Mouse (Mus musculus): ENCODE measurements around the gene Cpsf6. TPM values are rescaled to one million over a fixed set of nuclear protein-coding genes. Genes with fewer than 3 reads are reported as not detected.

The Cpsf6 gene
- polyA plus RNA-seq, 1 experiment from 2014 or later = 279 TPM

GRCm38 (mm10) chr10:117330521-117330920, 49.3 kb downstream of the Cpsf6 start:
- H3K9me3 ChIP-seq = no peaks in the 10 kb centered on the region
- no peaks in the 10 kb centered on the region for H3K27me3 ChIP-seq
- no peaks in the 10 kb centered on the region for H3K4me1 ChIP-seq
- no peak overlapping the region for H3K4me3 ChIP-seq
- no peak overlapping the region for H3K4me2 ChIP-seq (replicated peaks)
- no peak overlapping the region for H3K9ac ChIP-seq (replicated peaks)
- no peaks in the 10 kb centered on the region for H3K36me3 ChIP-seq
- H3K27ac ChIP-seq (replicated peaks) = no peak overlapping the region
- no peak for ATAC-seq (ENCODE audit: low FRiP score, low read depth)
- WGBS = 83% methylated on average over 5 of the region's 5 CpGs

- Histone ChIP-seq H3K36me3 (no peaks in the 10 kb centered on the region), H3K4me2 (replicated peaks) (no peak overlapping the region), H3K9ac (replicated peaks) (no peak overlapping the region), H3K27ac (replicated peaks) (no peak overlapping the region), H3K4me1 (no peaks in the 10 kb centered on the region), H3K4me3 (no peak overlapping the region), H3K9me3 (no peaks in the 10 kb centered on the region), H3K27me3 (no peaks in the 10 kb centered on the region)
- WGBS = 92% methylated on average over 7 of the region's 7 CpGs
- ATAC-seq (ENCODE audit: low FRiP score, low read depth) = no peak
Observed at GRCm38 (mm10) chr10:117323782-117324181, 56.0 kb downstream of the Cpsf6 start.

- Histone ChIP-seq H3K27me3 (no peaks in the 10 kb centered on the region), H3K36me3 (no peaks in the 10 kb centered on the region), H3K9ac (replicated peaks) (no peak overlapping the region), H3K4me2 (replicated peaks) (no peak overlapping the region), H3K9me3 (no peaks in the 10 kb centered on the region), H3K4me1 (no peaks in the 10 kb centered on the region), H3K27ac (replicated peaks) (no peak overlapping the region), H3K4me3 (no peak overlapping the region)
- no peak for ATAC-seq (ENCODE audit: low FRiP score, low read depth)
- 95% methylated on average over 5 of the region's 5 CpGs for WGBS
Observed at GRCm38 (mm10) chr10:117322630-117323029, 57.2 kb downstream of the Cpsf6 start.

- H3K27ac ChIP-seq (replicated peaks) = no peak overlapping the region
- no peak overlapping the region for H3K9ac ChIP-seq (replicated peaks)
- no peak for ATAC-seq (ENCODE audit: low FRiP score, low read depth)
- H3K4me2 ChIP-seq (replicated peaks) = no peak overlapping the region
- no peaks in the 10 kb centered on the region for H3K27me3 ChIP-seq
- no peak overlapping the region for H3K4me3 ChIP-seq
- no peaks in the 10 kb centered on the region for H3K9me3 ChIP-seq
- 69% methylated on average over 3 of the region's 3 CpGs for WGBS
- H3K4me1 ChIP-seq = no peaks in the 10 kb centered on the region
- no peaks in the 10 kb centered on the region for H3K36me3 ChIP-seq
Observed at GRCm38 (mm10) chr10:117320571-117320981, 59.2 kb downstream of the Cpsf6 start.

- Histone ChIP-seq H3K27me3 (no peaks in the 10 kb centered on the region), H3K4me1 (no peaks in the 10 kb centered on the region), H3K4me3 (no peak overlapping the region), H3K4me2 (replicated peaks) (no peak overlapping the region), H3K9me3 (no peaks in the 10 kb centered on the region), H3K9ac (replicated peaks) (no peak overlapping the region), H3K36me3 (no peaks in the 10 kb centered on the region), H3K27ac (replicated peaks) (no peak overlapping the region)
- ATAC-seq (ENCODE audit: low FRiP score, low read depth) = no peak
- WGBS = 92% methylated on average over 11 of the region's 11 CpGs
Observed at GRCm38 (mm10) chr10:117316391-117316790, 63.4 kb downstream of the Cpsf6 start.

- Histone ChIP-seq H3K4me3 (no peak overlapping the region), H3K36me3 (no peaks in the 10 kb centered on the region), H3K4me2 (replicated peaks) (no peak overlapping the region), H3K4me1 (no peaks in the 10 kb centered on the region), H3K9me3 (no peaks in the 10 kb centered on the region), H3K27me3 (no peaks in the 10 kb centered on the region), H3K9ac (replicated peaks) (no peak overlapping the region), H3K27ac (replicated peaks) (no peak overlapping the region)
- no peak for ATAC-seq (ENCODE audit: low FRiP score, low read depth)
- 98% methylated on average over 2 of the region's 2 CpGs for WGBS
Observed at GRCm38 (mm10) chr10:117313133-117313532, 66.7 kb downstream of the Cpsf6 start.

GRCm38 (mm10) chr10:117312168-117312567, 67.6 kb downstream of the Cpsf6 start:
- WGBS = 89% methylated on average over 8 of the region's 8 CpGs

GRCm38 (mm10) chr10:117304371-117304770, 75.4 kb downstream of the Cpsf6 start:
- no peak overlapping the region for H3K4me2 ChIP-seq (replicated peaks)
- no peak overlapping the region for H3K9ac ChIP-seq (replicated peaks)
- no peaks in the 10 kb centered on the region for H3K9me3 ChIP-seq
- ATAC-seq (ENCODE audit: low FRiP score, low read depth) = no peak
- no peak overlapping the region for H3K27ac ChIP-seq (replicated peaks)
- no peaks in the 10 kb centered on the region for H3K27me3 ChIP-seq
- H3K36me3 ChIP-seq = no peaks in the 10 kb centered on the region
- WGBS = 93% methylated on average over 5 of the region's 5 CpGs
- no peaks in the 10 kb centered on the region for H3K4me1 ChIP-seq
- no peak overlapping the region for H3K4me3 ChIP-seq

More at GRCm38 (mm10) chr10:117312168-117312567, 67.6 kb downstream of the Cpsf6 start:
- no peak overlapping the region for H3K4me3 ChIP-seq
- no peak overlapping the region for H3K27ac ChIP-seq (replicated peaks)
- H3K4me1 ChIP-seq = no peaks in the 10 kb centered on the region
- H3K27me3 ChIP-seq = no peaks in the 10 kb centered on the region
- H3K9ac ChIP-seq (replicated peaks) = no peak overlapping the region
- ATAC-seq (ENCODE audit: low FRiP score, low read depth) = no peak
- H3K4me2 ChIP-seq (replicated peaks) = no peak overlapping the region
- H3K36me3 ChIP-seq = no peaks in the 10 kb centered on the region
- H3K9me3 ChIP-seq = no peaks in the 10 kb centered on the region

- Histone ChIP-seq H3K9me3 (no peaks in the 10 kb centered on the region), H3K4me1 (no peaks in the 10 kb centered on the region), H3K9ac (replicated peaks) (no peak overlapping the region), H3K27me3 (no peaks in the 10 kb centered on the region), H3K4me3 (no peak overlapping the region), H3K4me2 (replicated peaks) (no peak overlapping the region), H3K36me3 (no peaks in the 10 kb centered on the region), H3K27ac (replicated peaks) (no peak overlapping the region)
- no peak for ATAC-seq (ENCODE audit: low FRiP score, low read depth)
- WGBS = 94% methylated on average over 1 of the region's 1 CpGs
Observed at GRCm38 (mm10) chr10:117301688-117302087, 78.1 kb downstream of the Cpsf6 start.

GRCm38 (mm10) chr10:117299901-117300520, 79.8 kb downstream of the Cpsf6 start:
- H3K9ac ChIP-seq (replicated peaks) = no peak overlapping the region
- no peak overlapping the region for H3K27ac ChIP-seq (replicated peaks)
- no peak overlapping the region for H3K4me3 ChIP-seq
- H3K9me3 ChIP-seq = no peaks in the 10 kb centered on the region
- H3K27me3 ChIP-seq = no peaks in the 10 kb centered on the region
- no peak for ATAC-seq (ENCODE audit: low FRiP score, low read depth)
- no peaks in the 10 kb centered on the region for H3K4me1 ChIP-seq
- H3K4me2 ChIP-seq (replicated peaks) = no peak overlapping the region
- WGBS = 88% methylated on average over 5 of the region's 5 CpGs
- no peaks in the 10 kb centered on the region for H3K36me3 ChIP-seq

GRCm38 (mm10) chr10:117299106-117299505, 80.7 kb downstream of the Cpsf6 start:
- Histone ChIP-seq H3K27ac (replicated peaks) (no peak overlapping the region), H3K36me3 (no peaks in the 10 kb centered on the region), H3K4me3 (no peak overlapping the region), H3K4me2 (replicated peaks) (no peak overlapping the region), H3K4me1 (no peaks in the 10 kb centered on the region), H3K9ac (replicated peaks) (no peak overlapping the region), H3K27me3 (no peaks in the 10 kb centered on the region), H3K9me3 (no peaks in the 10 kb centered on the region)
- no peak for ATAC-seq (ENCODE audit: low FRiP score, low read depth)
- 90% methylated on average over 4 of the region's 4 CpGs for WGBS

- no peak overlapping the region for H3K4me3 ChIP-seq
- H3K9me3 ChIP-seq = no peaks in the 10 kb centered on the region
- H3K27me3 ChIP-seq = no peaks in the 10 kb centered on the region
- H3K27ac ChIP-seq (replicated peaks) = no peak overlapping the region
- ATAC-seq (ENCODE audit: low FRiP score, low read depth) = no peak
- H3K4me2 ChIP-seq (replicated peaks) = no peak overlapping the region
- no peaks in the 10 kb centered on the region for H3K36me3 ChIP-seq
- H3K4me1 ChIP-seq = no peaks in the 10 kb centered on the region
- 92% methylated on average over 6 of the region's 6 CpGs for WGBS
- no peak overlapping the region for H3K9ac ChIP-seq (replicated peaks)
Observed at GRCm38 (mm10) chr10:117298336-117298735, 81.5 kb downstream of the Cpsf6 start.

Data from midbrain, embryonic 12.5 days (tissue).